Mouse (Mus musculus) natural killer cell, adult 2 months (primary cell): ENCODE measurements around the gene Abi2.
A peak's percentile ranks its signal among the peaks of the same experiment; 100 is the strongest.

Experiments
- DNase-seq, 2 experiments: peaks; one replicate each; pipeline ENCODE4 v3.0.0; 2022; ENCODE audit warnings: low spot score in 2 of 2

Gene Abi2

GRCm38 (mm10) chr1:60488635-60489034 lies 79.2 kb downstream of the Abi2 start:
- no peak for DNase-seq

- DNase-seq, result no peak
Measured at GRCm38 (mm10) chr1:60489660-60490059, 80.2 kb downstream of the Abi2 start.

GRCm38 (mm10) chr1:60490510-60490909 lies 81.1 kb downstream of the Abi2 start:
- no peak for DNase-seq

- DNase-seq, result no peak
Measured at GRCm38 (mm10) chr1:60492404-60492803, 83.0 kb downstream of the Abi2 start.

GRCm38 (mm10) chr1:60493421-60493820 lies 84.0 kb downstream of the Abi2 start:
- DNase-seq, result no peak

- no peak for DNase-seq
Measured at GRCm38 (mm10) chr1:60503456-60503855, 94.0 kb downstream of the Abi2 start.

GRCm38 (mm10) chr1:60510584-60510983 lies 101.2 kb downstream of the Abi2 start:
- DNase-seq, result no peak

GRCm38 (mm10) chr1:60530107-60530506 lies 120.7 kb downstream of the Abi2 start:
- no peak for DNase-seq

- peak; percentile 11 to 36 for DNase-seq
Measured at GRCm38 (mm10) chr1:60530636-60531035, 121.2 kb downstream of the Abi2 start.
